Mouse (Mus musculus) megakaryocyte, embryonic 14.5 days (primary cell): ENCODE results near the gene Gnl1.
"Not testable (repeated sequence)": the region's sequence is repeated elsewhere in the genome, so short reads cannot be mapped to it uniquely, and the experiment has no call there.

Experiments used
- FLI1 ChIP-seq: IDR thresholded peaks from 2 replicates; pipeline ENCODE4 v1.6.1; 2012; ENCODE audit warnings: low read length, inconsistent platforms, mixed read lengths
- GATA1 ChIP-seq: IDR thresholded peaks from 3 replicates; pipeline ENCODE4 v1.6.1; 2012; ENCODE audit warnings: mixed read lengths, low read length, inconsistent platforms, borderline replicate concordance

DNA sequence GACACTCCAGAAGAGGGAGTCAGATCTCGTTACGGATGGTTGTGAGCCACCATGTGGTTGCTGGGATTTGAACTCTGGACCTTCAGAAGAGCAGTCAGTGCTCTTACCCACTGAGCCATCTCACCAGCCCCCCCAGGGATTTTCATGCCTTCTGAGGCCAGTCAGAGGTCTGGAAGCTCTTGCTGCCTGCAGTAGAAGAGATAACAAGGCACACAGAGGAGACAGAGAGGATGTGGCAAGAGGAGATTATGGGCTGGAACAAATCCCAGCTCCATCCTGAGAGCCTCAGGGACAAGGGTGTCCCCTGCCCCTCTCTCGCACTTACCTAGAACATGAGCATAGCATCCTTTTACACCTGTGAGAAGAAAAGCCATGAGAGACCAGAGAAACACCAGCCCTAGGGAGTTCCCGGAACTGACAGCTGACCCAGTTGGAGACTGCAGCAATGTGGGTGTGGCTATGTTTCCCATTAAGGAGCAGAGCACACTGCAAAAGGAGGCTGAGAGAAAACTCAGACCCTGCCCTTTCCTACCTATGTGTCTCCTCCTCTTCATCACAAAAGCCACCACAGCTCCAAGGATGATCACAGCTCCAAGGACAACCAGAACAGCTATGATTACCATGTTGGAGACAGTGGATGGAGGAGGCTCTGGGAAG, 50.5 kb downstream of the Gnl1 start:
- not testable (repeated sequence) for TF ChIP-seq GATA1, FLI1
